Mouse (Mus musculus) left cerebral cortex, postnatal 14 days (tissue): ENCODE data around the gene Shank3. TPM values are rescaled to one million over a fixed set of nuclear protein-coding genes. Genes with fewer than 3 reads are reported as not detected.
A peak's percentile ranks its signal among the peaks of the same experiment; 100 is the strongest.

ENCODE experiments used
- DNase-seq, 2 experiments: peaks; one replicate each; pipeline ENCODE4 v3.0.0; 2021 to 2022; ENCODE audit warnings: low spot score in 2 of 2, mixed read lengths in 1 of 2
- intact Hi-C: fragments of 180-260 bp; cut with DNase I; formaldehyde crosslinking; loops from one replicate; pipeline ENCODE4 v1.15.1; 2025
- total RNA-seq, 2 experiments: library from RNA; stranded (reverse); gene quantifications; 2 replicates each; pipeline ENCODE4 v1.2.3; 2021

The Shank3 gene
- total RNA-seq, 2 experiments from 2014 or later, result 237 to 253 TPM

GRCm38 (mm10) chr15:89521951-89522350 lies 22.5 kb downstream of the Shank3 start:
- DNase-seq, result no peak
- intact Hi-C loops, result no loop called here

DNA sequence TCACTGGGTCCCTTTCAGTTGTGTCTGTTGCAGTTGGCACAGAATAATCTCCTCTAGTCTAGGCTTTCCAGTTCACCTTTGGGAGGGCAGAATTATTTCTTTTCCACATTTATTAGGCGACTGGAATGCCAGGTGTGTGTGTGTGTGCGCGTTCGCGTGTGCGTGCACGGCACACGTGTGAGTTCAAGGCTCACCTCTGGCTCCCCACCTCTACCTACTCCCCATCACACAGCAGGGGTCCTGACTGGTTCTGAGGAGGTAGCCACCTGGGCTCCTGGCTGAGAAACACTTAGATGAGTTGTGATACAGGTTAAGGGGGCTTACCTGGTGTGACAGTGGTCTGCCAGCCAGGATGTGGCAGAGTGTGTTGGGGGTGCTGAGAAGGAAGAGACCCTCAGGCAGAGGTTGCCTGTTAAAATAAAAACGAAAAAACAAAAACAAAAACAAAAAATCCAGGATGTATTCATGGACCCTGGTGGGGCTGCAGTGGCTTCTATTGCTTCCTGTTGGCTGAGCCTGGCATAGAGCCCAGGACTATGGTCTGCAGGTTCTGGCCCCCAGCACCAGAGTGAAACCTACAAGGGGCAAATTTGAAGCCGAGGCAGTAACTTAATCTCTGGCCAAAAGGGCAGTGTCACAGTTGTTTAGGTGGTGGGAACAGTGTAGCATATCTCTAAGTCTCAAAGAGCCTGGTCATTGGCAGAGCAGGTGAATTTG lies 23.3 kb downstream of the Shank3 start:
- intact Hi-C loops, result no loop called here
- no peak for DNase-seq

DNA sequence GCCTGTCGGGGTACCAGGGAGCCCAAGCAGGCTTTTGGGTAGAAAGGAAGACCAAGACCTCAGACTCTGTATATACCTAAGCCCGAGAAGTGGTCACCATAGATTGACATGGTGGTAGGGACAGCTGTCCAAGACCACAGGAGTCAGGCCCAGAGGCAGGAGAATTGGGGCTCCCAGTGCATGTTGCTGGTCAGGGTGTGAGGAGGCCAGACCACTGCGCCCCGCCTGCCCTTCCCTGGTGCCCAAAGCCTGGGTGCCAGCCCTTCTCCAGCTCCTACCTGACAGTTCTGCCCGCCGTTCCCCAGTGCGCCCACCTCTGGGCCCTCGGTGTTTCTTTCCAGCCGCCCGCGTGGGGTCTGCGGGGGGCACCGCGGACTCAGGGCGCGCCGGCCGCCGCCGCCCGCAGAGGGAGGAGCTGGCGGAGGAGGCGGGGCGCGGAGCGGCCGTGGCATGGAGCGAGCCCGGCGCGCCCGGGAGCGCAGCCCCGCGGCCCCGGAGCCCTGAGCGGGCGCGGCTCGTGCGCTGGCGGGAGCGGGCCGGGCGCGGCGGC lies 23.9 kb downstream of the Shank3 start:
- no peak for DNase-seq
- intact Hi-C loops, result no loop called here

DNA sequence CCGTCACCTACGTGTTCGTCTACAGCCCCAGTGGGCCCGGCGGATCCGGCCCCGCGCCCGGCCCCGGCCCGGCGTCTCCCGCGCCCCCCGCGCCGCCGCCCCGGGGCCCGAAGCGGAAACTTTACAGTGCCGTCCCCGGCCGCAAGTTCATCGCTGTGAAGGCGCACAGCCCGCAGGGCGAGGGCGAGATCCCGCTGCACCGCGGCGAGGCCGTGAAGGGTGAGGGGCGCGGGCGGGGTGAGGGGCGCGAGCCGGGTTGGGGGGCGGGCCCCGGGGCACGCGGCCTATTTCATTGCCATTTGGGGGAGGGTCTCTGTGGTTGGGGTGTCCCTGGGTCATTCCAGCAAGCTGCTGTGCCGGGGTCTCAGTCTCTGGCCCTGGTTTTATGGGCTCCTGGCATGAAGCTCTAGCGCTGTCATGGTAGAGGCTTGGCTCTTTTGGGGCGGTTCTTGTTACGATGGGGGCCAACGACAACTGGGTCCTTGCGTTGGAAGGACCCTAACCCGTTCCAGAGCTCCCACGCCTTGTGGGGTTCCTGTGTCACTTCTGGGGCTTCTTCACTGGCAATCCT lies 24.7 kb downstream of the Shank3 start:
- no peak for DNase-seq
- intact Hi-C loops, result no loop called here

- intact Hi-C loops, result no loop called here
- DNase-seq, result no peak
Observed at GRCm38 (mm10) chr15:89524611-89525415, 25.4 kb downstream of the Shank3 start.

DNA sequence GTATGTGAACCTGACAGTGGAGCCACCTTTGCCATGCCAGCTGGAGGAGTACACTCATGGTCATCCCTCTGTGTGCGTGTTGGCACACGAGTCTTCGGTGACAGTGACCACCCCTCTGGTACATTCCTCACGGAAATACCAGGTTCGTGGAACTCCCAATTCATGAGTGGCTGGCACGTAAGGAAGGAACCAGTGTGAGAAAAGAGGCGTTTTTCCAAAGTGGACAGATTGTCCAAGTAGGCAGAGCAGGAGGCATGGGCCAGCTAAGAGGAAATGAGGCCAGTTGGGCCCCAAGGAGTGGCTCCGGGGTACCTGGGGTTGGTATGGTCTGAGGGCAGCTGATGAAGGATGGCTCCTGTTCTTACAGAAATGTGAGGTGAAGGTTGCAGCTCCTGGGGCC lies 26.0 kb downstream of the Shank3 start:
- intact Hi-C loops, result no loop called here
- DNase-seq, result no peak

GRCm38 (mm10) chr15:89525896-89526295 lies 26.5 kb downstream of the Shank3 start:
- intact Hi-C loops, result no loop called here
- no peak for DNase-seq

DNA sequence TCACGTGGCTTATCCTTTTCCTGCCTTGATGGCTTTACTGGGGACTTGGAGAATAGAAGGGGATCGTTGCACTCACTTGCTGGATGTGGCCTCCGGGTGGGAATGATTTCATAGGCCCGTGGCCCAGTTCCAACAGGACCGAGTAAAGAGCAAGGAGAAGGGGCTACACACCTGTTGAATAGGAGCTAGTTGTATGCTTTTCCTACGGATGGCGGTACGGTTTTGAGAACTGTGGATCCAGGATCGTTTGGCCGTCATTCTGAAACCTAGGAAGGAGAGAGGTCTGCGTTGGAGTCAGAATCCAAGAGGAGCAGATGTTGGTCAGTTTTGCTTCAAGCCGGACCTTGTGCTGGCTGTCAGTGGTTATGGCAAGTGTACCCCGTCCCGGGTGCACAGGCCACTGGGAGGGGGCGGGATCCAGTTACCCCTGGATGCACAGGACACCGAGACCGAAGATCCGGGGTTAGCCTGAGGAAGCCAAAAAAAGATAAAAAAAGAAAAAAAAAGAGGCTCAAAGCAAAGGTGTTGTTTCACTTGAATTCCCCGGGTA lies 27.4 kb downstream of the Shank3 start:
- DNase-seq, result no peak
- intact Hi-C loops, result no loop called here

- DNase-seq, result no peak
- intact Hi-C loops, result no loop called here
Observed at GRCm38 (mm10) chr15:89527466-89527865, 28.0 kb downstream of the Shank3 start.

- intact Hi-C loops, result no loop called here
- DNase-seq, result no peak
Observed at GRCm38 (mm10) chr15:89528201-89528850, 28.9 kb downstream of the Shank3 start.

- no peak for DNase-seq
- intact Hi-C loops, result no loop called here
Observed at GRCm38 (mm10) chr15:89528923-89529322, 29.5 kb downstream of the Shank3 start.

DNA sequence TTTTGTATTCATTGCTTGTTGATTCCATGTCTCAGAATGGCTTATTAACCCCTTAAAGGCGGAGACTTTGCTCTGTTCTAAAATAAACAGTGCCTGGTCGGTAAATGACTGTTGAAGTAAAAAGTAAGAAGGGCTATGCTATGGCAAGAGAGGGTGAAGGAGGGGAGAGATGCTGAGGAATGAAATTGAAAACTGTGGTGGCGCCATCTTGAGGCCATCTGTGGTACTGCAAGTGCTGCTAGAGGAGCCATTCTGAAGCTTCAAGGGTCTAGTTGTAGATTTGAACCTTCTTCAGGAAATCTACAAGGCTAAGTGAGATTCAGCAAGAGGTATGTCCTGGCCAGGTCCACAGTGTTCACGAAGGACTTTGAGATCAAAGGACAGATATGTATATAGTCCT lies 30.9 kb downstream of the Shank3 start:
- intact Hi-C loops, result no loop called here
- DNase-seq, result peak; percentile 74 to 82

GRCm38 (mm10) chr15:89531399-89531798 lies 32.0 kb downstream of the Shank3 start:
- intact Hi-C loops, result no loop called here
- no peak for DNase-seq

DNA sequence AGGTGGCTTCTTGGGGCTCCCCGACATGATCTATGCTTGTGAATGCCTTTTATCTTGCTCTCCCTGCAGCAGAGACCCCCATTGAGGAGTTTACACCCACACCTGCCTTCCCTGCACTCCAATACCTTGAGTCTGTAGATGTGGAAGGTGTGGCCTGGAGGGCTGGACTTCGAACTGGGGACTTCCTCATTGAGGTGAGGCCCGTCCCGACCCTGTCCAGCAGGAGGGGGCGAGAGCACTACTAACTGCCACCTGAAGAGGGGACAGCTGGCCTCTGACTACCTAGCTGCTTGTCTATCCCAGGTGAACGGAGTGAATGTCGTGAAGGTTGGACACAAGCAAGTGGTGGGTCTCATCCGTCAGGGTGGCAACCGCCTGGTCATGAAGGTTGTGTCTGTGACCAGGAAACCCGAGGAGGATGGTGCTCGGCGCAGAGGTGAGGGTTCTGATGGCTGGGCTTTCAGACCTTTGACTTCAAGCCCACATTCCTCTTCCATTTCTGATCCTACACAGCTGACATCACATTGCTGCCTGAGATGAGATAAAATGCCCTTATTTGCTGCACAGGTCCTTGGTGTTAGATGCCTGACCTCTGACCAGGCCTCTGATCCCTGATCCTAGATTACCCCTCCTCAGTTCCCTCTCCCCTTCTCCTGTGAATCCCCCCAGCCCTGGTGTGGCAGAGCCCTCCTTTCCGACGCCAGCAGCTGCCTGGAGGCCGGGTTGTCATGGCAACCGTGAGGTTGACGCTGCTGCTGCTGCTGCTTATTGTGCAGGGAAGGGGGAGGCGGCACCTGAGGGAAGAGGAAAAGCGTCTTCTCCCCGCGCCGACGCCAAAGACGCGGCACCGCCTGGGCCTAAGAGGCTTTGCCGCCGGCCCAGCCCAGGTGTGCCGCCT lies 32.9 kb downstream of the Shank3 start:
- peak; percentile 91 to 92 for DNase-seq
- intact Hi-C loops, result no loop called here

- intact Hi-C loops, result no loop called here
- no peak for DNase-seq
Observed at GRCm38 (mm10) chr15:89532924-89533842, 33.8 kb downstream of the Shank3 start.

DNA sequence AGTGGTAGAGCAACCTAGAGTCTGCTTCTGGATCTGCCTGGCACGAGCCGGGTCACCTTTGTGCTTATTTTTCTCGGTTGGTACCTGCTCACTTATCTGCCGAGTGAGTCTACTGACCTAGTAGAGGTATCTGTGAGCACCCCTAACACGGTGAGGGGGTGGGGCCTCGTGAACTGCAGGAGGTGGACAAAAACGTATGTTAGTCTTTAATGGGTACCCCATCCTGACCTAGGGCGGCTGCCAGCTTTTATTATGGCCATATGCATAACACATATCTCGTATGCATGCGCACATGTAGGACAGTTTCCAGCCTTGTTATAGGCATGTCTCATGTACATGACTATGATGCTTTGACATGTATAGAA lies 34.4 kb downstream of the Shank3 start:
- DNase-seq, result no peak
- intact Hi-C loops, result no loop called here

DNA sequence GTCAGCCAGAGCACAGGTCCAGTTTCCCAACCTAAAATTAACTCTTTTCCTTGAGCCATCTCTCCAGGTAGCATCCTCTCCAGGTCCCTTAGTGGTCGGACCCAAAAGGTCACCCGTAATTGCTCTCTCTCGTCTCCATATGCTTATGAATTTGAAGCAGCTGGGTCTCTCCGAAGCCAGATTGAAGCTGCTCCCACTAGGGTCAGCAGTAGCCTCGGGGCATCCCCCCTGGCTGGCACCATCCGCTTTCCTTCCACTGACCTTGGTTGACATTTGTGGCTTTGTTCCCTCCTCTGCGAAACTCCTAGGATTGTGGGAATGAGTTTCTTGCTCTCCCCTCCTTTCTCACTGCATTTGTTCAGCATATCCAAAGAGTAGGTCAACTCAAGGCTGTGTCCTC lies 44.7 kb downstream of the Shank3 start:
- intact Hi-C loops, result no loop called here
- DNase-seq, result no peak

DNA sequence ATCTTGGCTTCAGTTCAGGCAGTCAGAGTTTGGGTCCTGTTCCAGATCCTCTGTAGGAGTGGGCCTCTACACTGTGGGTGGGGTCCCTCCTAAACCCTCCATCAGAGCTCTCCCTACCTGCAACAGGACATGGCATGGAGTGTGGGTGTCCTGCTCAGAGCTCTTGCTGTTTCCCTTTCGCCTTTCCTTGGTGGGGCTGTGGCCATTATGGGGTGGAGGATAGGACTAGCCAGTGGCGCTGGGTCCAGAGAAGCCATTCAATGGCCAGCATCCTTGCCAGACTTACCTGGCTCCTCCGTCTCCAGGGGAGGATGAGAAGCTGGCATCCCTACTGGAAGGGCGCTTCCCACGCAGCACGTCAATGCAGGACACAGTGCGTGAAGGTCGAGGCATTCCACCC lies 47.9 kb downstream of the Shank3 start:
- no peak for DNase-seq
- intact Hi-C loops, result no loop called here
